Mouse (Mus musculus): ENCODE data around the gene Gm10053.

The Gm10053 gene

GRCm38 (mm10) chr19:24899578-24900544 is 24.4 kb downstream of the Gm10053 start:
- no peak for DNase-seq (ENCODE audit: low spot score in 2 of 2)

GRCm38 (mm10) chr19:24900581-24901220 is 25.2 kb downstream of the Gm10053 start, which contains the start of gene Foxd4:
TSS of gene Foxd4 (minus strand) at chr19:24901197.
- DNase-seq (ENCODE audit: low spot score in 2 of 2) = no peak

- no peak for DNase-seq (ENCODE audit: low spot score in 2 of 2)
Measured at GRCm38 (mm10) chr19:24901666-24902065, 26.2 kb downstream of the Gm10053 start.

- DNase-seq (ENCODE audit: low spot score in 2 of 2) = no peak
Measured at GRCm38 (mm10) chr19:24902256-24902655, 26.8 kb downstream of the Gm10053 start.

- DNase-seq (ENCODE audit: low spot score in 2 of 2) = no peak
Measured at GRCm38 (mm10) chr19:24902821-24903220, 27.3 kb downstream of the Gm10053 start.

- no peak for DNase-seq (ENCODE audit: low spot score in 2 of 2)
Measured at GRCm38 (mm10) chr19:24907655-24908054, 32.2 kb downstream of the Gm10053 start.

GRCm38 (mm10) chr19:24908385-24909155 is 33.1 kb downstream of the Gm10053 start:
- no peak for DNase-seq (ENCODE audit: low spot score in 2 of 2)

- DNase-seq (ENCODE audit: low spot score in 2 of 2) = no peak
Measured at GRCm38 (mm10) chr19:24920866-24921265, 45.4 kb downstream of the Gm10053 start.

All from thymus, postnatal 10 days (tissue).